Mouse (Mus musculus) forebrain, embryonic 13.5 days (tissue): ENCODE data around the gene Hprt. TPM values are rescaled to one million over a fixed set of nuclear protein-coding genes. Genes with fewer than 3 reads are reported as not detected.
A peak's percentile ranks its signal among the peaks of the same experiment; 100 is the strongest.

Experiments used
- ATAC-seq: fragments of 200-750 bp; cut with Nextera tagmentation; 2 replicates; pipeline ENCODE4 v1.8.0; 2017
- H3K27ac ChIP-seq: fragments of 300-500 bp; sonication (generic); 2 replicates; pipeline ENCODE4 v1.5.1; 2015; ENCODE audit warnings: inconsistent platforms, mild to moderate bottlenecking, moderate library complexity
- H3K27me3 ChIP-seq: fragments of 300-500 bp; sonication (generic); 2 replicates; pipeline ENCODE4 v1.6.1; 2015; ENCODE audit warnings: mild to moderate bottlenecking, inconsistent platforms
- H3K36me3 ChIP-seq: fragments of 300-500 bp; sonication (generic); 2 replicates; pipeline ENCODE4 v1.6.1; 2015; ENCODE audit warnings: mild to moderate bottlenecking, inconsistent platforms; ENCODE audit not compliant: poor library complexity, severe bottlenecking
- H3K4me1 ChIP-seq: fragments of 300-500 bp; sonication (generic); 2 replicates; pipeline ENCODE4 v1.6.1; 2015; ENCODE audit warnings: inconsistent platforms
- H3K4me2 ChIP-seq: fragments of 300-500 bp; sonication (generic); 2 replicates; pipeline ENCODE4 v1.6.1; 2015; ENCODE audit warnings: inconsistent platforms, mild to moderate bottlenecking, moderate library complexity
- H3K4me3 ChIP-seq: fragments of 300-500 bp; sonication (generic); 2 replicates; pipeline ENCODE4 v1.5.1; 2015; ENCODE audit warnings: mild to moderate bottlenecking, inconsistent platforms
- H3K9ac ChIP-seq: fragments of 300-500 bp; sonication (generic); 2 replicates; pipeline ENCODE4 v1.6.1; 2015; ENCODE audit warnings: mild to moderate bottlenecking, inconsistent platforms
- H3K9me3 ChIP-seq: fragments of 300-500 bp; sonication (generic); replicated peaks from 2 replicates; pipeline ENCODE4 v1.6.1; 2016; ENCODE audit warnings: inconsistent platforms
- WGBS: fragments of 180-500 bp; shearing (Covaris S2); methylation state at CpG from one replicate; pipeline ENCODE4 v1.1.7; 2015; 5-methylcytosine and 5-hydroxymethylcytosine counted together
- microRNA counts: library from miRNA; unstranded; fragments of <30 nt; microRNA quantifications from one replicate; lab custom pipeline; 2016
- microRNA-seq: library from miRNA; unstranded; fragments of <30 nt; microRNA quantifications from one replicate; pipeline ENCODE4, GENCODE M21; 2016
- polyA plus RNA-seq: library from polyadenylated mRNA; unstranded; fragments of >200 nt; fragmentation: Nextera tagmentation; extraction: Ambion mirVana; gene quantifications from 2 replicates; pipeline ENCODE4 v1.2.1, GENCODE M21; 2015

Gene Hprt
- polyA plus RNA-seq, 1 experiment from 2014 or later, result 78.3 TPM

DNA sequence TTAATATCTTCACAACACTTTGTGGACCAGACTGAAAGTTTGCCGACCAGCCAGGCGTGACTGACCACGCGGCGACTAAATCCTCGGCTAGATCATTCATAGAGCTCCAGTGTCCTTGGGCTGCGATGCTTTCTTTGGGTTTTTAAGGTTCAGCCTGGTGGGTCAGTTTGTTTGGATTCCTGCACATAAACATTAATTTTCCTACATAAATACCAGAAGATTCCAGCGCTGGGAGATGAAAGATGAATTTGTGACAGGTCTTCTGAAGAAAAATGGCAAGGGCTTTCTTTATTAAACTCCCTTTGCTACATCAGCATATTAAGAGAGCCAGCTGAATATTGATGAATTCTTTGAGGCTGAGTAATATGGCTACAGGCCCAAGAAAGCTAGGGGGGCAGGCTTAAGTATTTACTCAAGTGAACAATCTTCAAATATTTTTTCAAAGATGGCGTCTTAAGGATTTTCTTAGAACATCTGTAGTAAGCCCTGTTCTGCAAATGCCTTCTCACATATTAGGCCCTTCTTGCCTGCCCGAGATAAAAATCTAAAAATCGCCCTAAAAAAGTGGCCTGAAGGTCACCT, 71.6 kb downstream of the Hprt start:
- Histone ChIP-seq H3K27me3 (no peaks in the 10 kb centered on the region), H3K9ac (no peak overlapping the region), H3K4me3 (no peak overlapping the region), H3K4me2 (no peak overlapping the region), H3K9me3 (no peaks in the 10 kb centered on the region), H3K36me3 (no peaks in the 10 kb centered on the region), H3K27ac (no peak overlapping the region), H3K4me1 (peaks cover 8% of the 10 kb centered on the region; the same call in 1 of the 2 replicates)
- 29% methylated on average over 11 of the region's 11 CpGs for WGBS
- ATAC-seq, result no peak

DNA sequence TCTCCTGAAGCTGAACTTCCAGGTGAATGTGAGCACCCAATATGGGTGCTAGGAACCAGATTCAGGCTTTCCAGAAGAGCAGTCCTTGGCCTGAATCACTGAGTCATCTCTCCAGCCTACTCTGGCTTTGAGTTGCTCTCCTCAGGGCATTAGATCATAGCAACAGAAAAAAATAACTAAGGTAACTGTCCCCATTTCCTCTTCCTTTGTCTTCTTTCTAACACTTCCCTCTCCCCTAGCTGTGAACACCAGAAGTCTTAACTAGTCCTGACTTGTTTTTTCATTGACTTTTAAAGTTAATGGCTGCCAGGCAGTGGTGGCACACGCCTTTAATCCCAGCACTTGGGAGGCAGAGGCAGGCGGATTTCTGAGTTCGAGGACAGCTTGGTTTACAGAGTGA, 76.5 kb downstream of the Hprt start:
- WGBS, result 89% methylated on average over 3 of the region's 3 CpGs
- no peaks in the 10 kb centered on the region for H3K4me1 ChIP-seq
- no peak overlapping the region for H3K4me2 ChIP-seq
- no peak overlapping the region for H3K4me3 ChIP-seq
- no peak for ATAC-seq
- no peak overlapping the region for H3K27ac ChIP-seq
- no peak overlapping the region for H3K9ac ChIP-seq
- H3K9me3 ChIP-seq, result no peaks in the 10 kb centered on the region
- no peaks in the 10 kb centered on the region for H3K36me3 ChIP-seq
- H3K27me3 ChIP-seq, result no peaks in the 10 kb centered on the region

MicroRNAs encoded within 50 kb of the gene (microRNA counts, 519-probe panel; counts per million panel counts)
- microRNA mmu-miR-322 (lab: Ali Mortazavi, UCI) (4,658 counts per million, percentile 87 among the panel's probes with 10 or more counts), microRNA mmu-miR-351 (lab: Ali Mortazavi, UCI) (2,287 counts per million, percentile 60 among the panel's probes with 10 or more counts), microRNA mmu-miR-450a-3p (lab: Ali Mortazavi, UCI) (177 counts per million, percentile 53 among the panel's probes with 10 or more counts), microRNA mmu-miR-450a-5p (lab: Ali Mortazavi, UCI) (4,126 counts per million, percentile 80 among the panel's probes with 10 or more counts), microRNA mmu-miR-450b-3p (lab: Ali Mortazavi, UCI) (644 counts per million, percentile 54 among the panel's probes with 10 or more counts), microRNA mmu-miR-450b-5p (lab: Ali Mortazavi, UCI) (177 counts per million, percentile 53 among the panel's probes with 10 or more counts), microRNA mmu-miR-503 (lab: Ali Mortazavi, UCI) (177 counts per million, percentile 53 among the panel's probes with 10 or more counts), microRNA mmu-miR-542-3p (lab: Ali Mortazavi, UCI) (177 counts per million, percentile 53 among the panel's probes with 10 or more counts), microRNA mmu-miR-542-5p (lab: Ali Mortazavi, UCI) (2,726 counts per million, percentile 63 among the panel's probes with 10 or more counts)

Small RNA genes within 50 kb of the gene (microRNA-seq; reads per million reads assigned to microRNA genes)
- gene Mir322 (16,310 reads per million, percentile 97 among the genes with 10 or more reads in this experiment), gene Mir351 (1,383 reads per million, percentile 80 among the genes with 10 or more reads in this experiment), gene Mir450-1 (4.3 reads per million, percentile 11 among the genes with 10 or more reads in this experiment), gene Mir450-2 (2.1 reads per million), gene Mir450b (86.9 reads per million, percentile 49 among the genes with 10 or more reads in this experiment), gene Mir503 (255 reads per million, percentile 63 among the genes with 10 or more reads in this experiment), gene Mir542 (360 reads per million, percentile 68 among the genes with 10 or more reads in this experiment)

Other genes starting within 250 kb of the Hprt start
- 2.1 and 2.6 TPM in 2 replicates for gene Ccdc160, start 196.9 kb upstream of the Hprt start, polyA plus RNA-seq
- 99.4 and 102 TPM in 2 replicates for gene Phf6, start 75.9 kb upstream of the Hprt start, polyA plus RNA-seq